Comparison of ENCODE assay signal across 8 mouse cellular contexts in the genomic region with DNA sequence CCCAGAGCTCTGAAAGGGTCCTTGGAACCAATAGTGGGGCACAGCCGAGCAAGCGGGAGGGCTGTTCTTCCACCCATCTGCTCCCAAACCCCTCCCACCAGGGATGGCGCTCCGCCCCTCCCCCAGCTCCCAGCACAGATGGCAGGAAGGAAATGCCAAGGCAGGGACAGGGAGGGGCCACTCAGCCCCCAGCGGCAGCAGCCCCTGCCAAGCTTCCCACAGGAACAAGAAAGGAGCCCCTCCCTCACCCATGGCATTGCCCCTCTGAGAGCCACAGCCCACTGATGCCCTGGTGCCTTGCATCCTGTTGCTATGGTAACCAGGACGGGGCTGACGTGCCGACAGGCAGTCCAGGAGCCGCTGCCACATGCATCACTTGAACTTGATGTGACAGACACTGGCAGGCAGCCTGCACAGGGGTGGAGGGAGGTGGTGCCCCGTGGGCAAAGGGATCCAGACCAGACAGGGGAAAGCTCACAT. TPM values are rescaled to one million over a fixed set of nuclear protein-coding genes. Genes with fewer than 3 reads are reported as not detected.
DNase-seq lines count a peak whose midpoint lies in the region; ATAC-seq and TF ChIP-seq lines count a peak whose summit lies in the region.

No protein-coding gene starts in this region.

- no peaks in the 10 kb centered on the region for H3K36me3 ChIP-seq in heart, embryonic 10.5 days
- H3K36me3 ChIP-seq in midbrain, embryonic 10.5 days, result no peaks in the 10 kb centered on the region
- H3K36me3 ChIP-seq in stomach, postnatal 0 days (ENCODE audit: control insufficient read depth, insufficient read depth, low read length), result no peaks in the 10 kb centered on the region

- H3K27me3 ChIP-seq in heart, embryonic 10.5 days (ENCODE audit: insufficient read depth, poor library complexity, severe bottlenecking), result peaks cover 64% of the 10 kb centered on the region
- peaks cover 50% of the 10 kb centered on the region for H3K27me3 ChIP-seq in midbrain, embryonic 10.5 days (ENCODE audit: low read depth, poor library complexity, severe bottlenecking)
- H3K27me3 ChIP-seq in stomach, postnatal 0 days (ENCODE audit: control insufficient read depth, insufficient read depth, low read length), result no peaks in the 10 kb centered on the region

- WGBS in heart, embryonic 10.5 days, result 7% methylated on average over 10 of the region's 10 CpGs
- WGBS in midbrain, embryonic 10.5 days, result 8% methylated on average over 10 of the region's 10 CpGs
- WGBS in stomach, postnatal 0 days, result 2% methylated on average over 10 of the region's 10 CpGs

- peak overlapping the region; percentile 24; the same call in 1 of the 2 replicates for H3K4me3 ChIP-seq in heart, embryonic 10.5 days
- peak overlapping the region; percentile 38 for H3K4me3 ChIP-seq in midbrain, embryonic 10.5 days
- H3K4me3 ChIP-seq in stomach, postnatal 0 days (ENCODE audit: low read depth, low read length), result no peak overlapping the region

- intact Hi-C loops in heart, postnatal 36 days (cut with DNase I), result no loop called here

- ATAC-seq in granulocyte monocyte progenitor cell, adult 5-6 weeks (replicated peaks; ENCODE audit: poor library complexity, severe bottlenecking), result peak; percentile 46
- ATAC-seq in stomach, postnatal 0 days (ENCODE audit: low FRiP score, low TSS enrichment), result peak; percentile 43; the same call in 1 of the 2 replicates

- no peak for TF ChIP-seq CTCF in stomach, postnatal 0 days (IDR thresholded peaks at IDR 0.05; ENCODE audit: low read depth)

- no peak for TF ChIP-seq EP300 in stomach, postnatal 0 days (optimal IDR thresholded peaks at IDR 0.05)

- H3K27ac ChIP-seq in heart, embryonic 10.5 days, result peak overlapping the region; percentile 29; the same call in 1 of the 2 replicates
- H3K27ac ChIP-seq in midbrain, embryonic 10.5 days (replicated peaks), result peak overlapping the region; percentile 29; the same call in 1 of the 2 replicates
- H3K27ac ChIP-seq in stomach, postnatal 0 days (replicated peaks), result no peak overlapping the region

- peak overlapping the region; percentile 8; the same call in 1 of the 2 replicates for H3K9ac ChIP-seq in stomach, postnatal 0 days (ENCODE audit: low read length)

- H3K9me3 ChIP-seq in heart, embryonic 10.5 days, result no peaks in the 10 kb centered on the region
- H3K9me3 ChIP-seq in midbrain, embryonic 10.5 days (replicated peaks), result no peaks in the 10 kb centered on the region
- no peaks in the 10 kb centered on the region for H3K9me3 ChIP-seq in stomach, postnatal 0 days (ENCODE audit: control insufficient read depth, low read length)

- DNase-seq in heart, embryonic 10.5 days (ENCODE audit: low spot score), result no peak
- DNase-seq in heart, postnatal 36 days, result no peak
- peak; percentile 94 for DNase-seq in cerebellum, postnatal 14 days
- DNase-seq in layer of hippocampus, postnatal 25 days (ENCODE audit: extremely low spot score in 1 of 2, low spot score in 1 of 2), result peak; percentile 78 to 80
- peak; percentile 57 for DNase-seq in midbrain, embryonic 10.5 days (ENCODE audit: low spot score)
- DNase-seq in stomach, postnatal 0 days (ENCODE audit: low spot score), result no peak
- no peak for DNase-seq in thymus, postnatal 0 days (ENCODE audit: low spot score)

- H3K4me2 ChIP-seq in stomach, postnatal 0 days (replicated peaks; ENCODE audit: low read depth), result no peak overlapping the region

- peaks cover 19% of the 10 kb centered on the region for H3K4me1 ChIP-seq in heart, embryonic 10.5 days
- peaks cover 25% of the 10 kb centered on the region for H3K4me1 ChIP-seq in midbrain, embryonic 10.5 days
- no peaks in the 10 kb centered on the region for H3K4me1 ChIP-seq in stomach, postnatal 0 days (replicated peaks; ENCODE audit: control insufficient read depth, insufficient read depth)

RNA-seq across cellular contexts. Expression of gene Foxo6, which starts 44.3 kb away (rescaled TPM):
- 0.07 and 0.20 TPM in 2 replicates for polyA plus RNA-seq in heart, embryonic 10.5 days (2016; fragmentation: Nextera tagmentation; extraction: Ambion mirVana)
- total RNA-seq in heart, postnatal 36 days (2021), result 1 to 10 TPM; 2.3 to 4.6 TPM
- total RNA-seq in granulocyte monocyte progenitor cell, adult 5-6 weeks (2014; fragmentation: Nextera tagmentation), result not detected in 2 replicates
- total RNA-seq in granulocyte monocyte progenitor cell, adult 5-6 weeks (2017), result not detected in 2 replicates
- total RNA-seq in layer of hippocampus, postnatal 25 days (2021), result 10 to 100 TPM; 36.3 to 37.4 TPM
- 0.07 TPM in 2 replicates for polyA plus RNA-seq in midbrain, embryonic 10.5 days (2016; fragmentation: Nextera tagmentation; extraction: Ambion mirVana)
- polyA plus RNA-seq in stomach, postnatal 0 days (2015; fragmentation: Nextera tagmentation; extraction: Ambion mirVana), result 0.28 and 0.53 TPM in 2 replicates
- polyA plus RNA-seq in thymus, postnatal 0 days (2015; fragmentation: Nextera tagmentation; extraction: Ambion mirVana), result not detected in 2 replicates

Comparison
In these comparisons a context has a peak if more than half of its experiments do, and no peak if none do; other contexts are left out.
1. DNase-seq: peak in cerebellum, postnatal 14 days (2 of 2), layer of hippocampus, postnatal 25 days (2 of 2) and midbrain, embryonic 10.5 days (single experiment); none in heart, embryonic 10.5 days (single experiment), heart, postnatal 36 days (0 of 2), stomach, postnatal 0 days (single experiment) and thymus, postnatal 0 days (single experiment).